Mouse (Mus musculus) WW6 (cell line): ENCODE data around the gene Il16.

Source experiments
- DNase-seq: peaks from one replicate; pipeline ENCODE4 v3.0.0-alpha.2; 2013; ENCODE audit warnings: low read depth, low spot score

Il16 gene

DNA sequence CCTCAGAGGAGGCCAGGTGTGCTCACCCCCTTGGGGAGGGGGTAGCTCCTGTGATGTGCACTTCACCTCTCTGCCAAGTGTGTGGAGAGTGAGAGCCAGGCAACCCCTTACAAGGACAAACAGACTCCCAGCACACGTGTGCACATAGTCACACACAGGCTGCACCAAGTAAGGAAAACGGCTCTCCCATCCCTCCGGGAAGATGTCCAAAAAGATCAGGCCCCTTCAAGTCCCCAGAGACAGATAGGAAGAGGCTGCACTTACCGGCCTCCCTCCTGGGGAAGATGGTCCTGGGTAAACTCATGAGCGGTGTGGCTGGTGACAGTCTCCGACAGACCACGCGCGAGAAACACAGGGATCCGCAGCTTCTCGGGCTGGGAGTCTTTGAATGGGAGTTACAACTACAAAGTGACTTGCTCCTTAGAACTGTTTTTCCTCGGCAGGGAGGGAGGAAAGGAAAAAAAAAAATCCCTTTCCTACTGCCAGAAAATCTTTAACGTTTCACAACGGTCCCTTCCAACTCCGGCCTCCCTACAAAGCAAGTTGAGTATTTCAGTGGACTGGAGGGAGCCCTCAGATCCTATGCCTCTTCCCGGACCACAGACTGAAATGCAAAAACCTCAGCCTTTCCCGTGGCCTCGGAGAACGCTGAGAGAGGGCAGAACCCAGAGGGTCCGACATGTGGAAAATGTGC, at the start of gene Il16:
TSS of gene Il16 (minus strand) at position 314 of the 694 bp plus-strand sequence.
- no peak for DNase-seq

DNA sequence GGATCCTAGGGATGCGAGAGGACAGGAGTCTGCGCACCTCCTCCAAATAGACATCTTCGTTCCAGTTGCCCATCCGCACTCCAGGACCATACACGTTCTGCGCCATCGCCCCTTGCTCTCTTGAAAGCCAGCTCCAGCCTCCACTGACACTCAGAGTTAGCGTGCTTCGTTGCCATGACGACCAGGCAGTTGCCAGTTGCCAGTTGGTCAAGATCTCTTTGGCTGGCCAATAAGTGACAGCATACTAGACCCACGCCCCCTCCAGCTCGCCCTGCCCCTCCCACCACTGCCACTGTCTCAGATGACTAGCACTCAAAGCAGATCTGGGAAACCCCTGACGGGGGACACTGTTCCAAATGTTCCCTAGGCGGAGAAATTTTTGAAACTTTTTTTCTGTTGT, 49.2 kb upstream of the Il16 start, which contains the start of gene Cfap161:
TSS of gene Cfap161 (minus strand) at position 176 of the 400 bp plus-strand sequence.
- DNase-seq: peak; percentile 73

DNA sequence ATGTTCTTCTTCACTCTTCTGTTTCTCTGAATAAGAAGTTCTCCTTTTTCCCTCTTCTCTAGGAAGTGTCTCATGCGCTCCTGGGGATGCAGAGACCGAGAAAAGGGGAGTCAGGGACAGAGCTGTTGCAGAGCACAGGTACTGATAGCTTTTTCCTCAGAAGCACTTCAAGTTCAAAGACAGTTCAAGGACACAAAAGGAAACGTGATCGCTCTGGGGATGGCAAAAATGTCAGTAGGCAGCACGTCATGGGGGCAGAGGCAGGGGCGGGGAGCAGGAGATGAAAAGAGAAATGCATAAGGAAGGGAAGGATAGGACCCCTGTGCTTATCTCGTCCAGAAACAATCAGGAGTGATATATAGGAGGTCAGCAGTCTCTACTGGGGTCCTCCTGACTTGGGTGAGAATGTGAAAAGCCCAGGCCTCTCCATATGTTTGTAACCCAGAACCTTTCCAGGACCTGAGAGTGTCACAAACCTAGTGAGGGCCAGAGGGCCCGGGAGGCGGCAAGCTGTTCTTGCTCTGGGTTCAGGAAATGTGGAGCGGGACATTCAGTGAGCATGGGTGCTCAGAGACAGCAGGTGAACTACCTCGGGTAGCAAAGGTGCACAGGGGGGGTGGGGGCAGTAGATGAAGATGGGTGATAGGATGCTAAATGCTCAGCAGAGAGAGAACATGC, 48.6 kb upstream of the Il16 start:
- no peak for DNase-seq

DNA sequence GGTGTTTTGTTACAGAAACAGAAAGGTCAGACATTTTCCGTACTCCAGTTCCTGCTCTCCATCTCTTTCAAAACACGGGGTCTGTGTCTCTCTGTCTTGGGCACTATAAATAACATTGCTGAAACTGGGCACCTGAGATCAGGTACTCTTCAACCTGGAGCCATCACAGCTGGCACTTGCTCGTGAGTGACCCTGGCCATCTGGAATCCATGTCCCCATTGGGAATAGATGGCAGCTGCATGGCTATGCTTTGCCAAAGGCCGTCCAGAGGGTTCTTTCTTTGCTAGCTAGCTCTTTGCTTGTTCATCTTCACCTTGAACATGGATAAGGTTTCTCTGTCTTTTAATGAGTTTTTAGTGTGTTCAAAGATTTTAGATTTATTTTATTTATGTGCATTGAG, 35.4 kb upstream of the Il16 start:
- DNase-seq: no peak

DNA sequence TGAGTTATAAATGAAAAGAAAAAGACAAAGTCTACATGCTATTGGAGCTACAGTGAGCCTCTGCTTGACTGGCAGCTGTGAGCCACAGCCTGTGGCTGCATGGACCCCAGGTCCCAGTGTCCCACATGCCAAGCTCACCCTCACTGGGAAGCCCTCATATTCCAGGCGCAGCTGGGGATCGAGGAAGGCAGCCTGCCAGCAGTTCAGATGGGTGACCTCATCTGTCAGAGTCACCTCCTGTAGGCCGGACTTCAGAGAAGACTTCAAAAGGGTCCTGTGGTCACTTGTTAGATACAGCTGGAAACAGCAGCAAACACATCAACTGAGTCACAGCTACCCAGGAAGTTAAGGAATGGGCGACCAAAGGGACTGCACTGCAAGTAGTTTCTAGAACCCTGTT, 34.5 kb upstream of the Il16 start:
- DNase-seq: no peak

DNA sequence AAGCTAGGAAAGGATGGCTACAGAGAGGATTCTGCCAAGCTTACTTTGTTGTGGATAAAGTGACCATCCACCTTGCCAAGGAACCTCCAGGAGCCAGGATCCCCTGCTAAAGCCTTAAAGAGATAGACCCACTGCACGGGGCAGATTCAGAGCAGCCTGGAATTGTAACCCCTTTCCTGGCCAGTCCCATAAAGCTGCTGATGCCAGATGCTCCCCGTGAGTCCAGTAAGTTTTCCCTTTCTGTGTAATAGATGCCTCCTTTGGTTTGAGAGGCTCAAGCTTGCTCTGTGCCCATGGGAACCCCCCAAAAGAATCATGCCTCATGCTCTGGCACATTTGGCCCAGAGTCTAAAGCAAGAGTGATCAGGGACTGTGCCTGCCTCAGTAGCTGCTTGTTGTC, 33.5 kb upstream of the Il16 start:
- DNase-seq: no peak

DNA sequence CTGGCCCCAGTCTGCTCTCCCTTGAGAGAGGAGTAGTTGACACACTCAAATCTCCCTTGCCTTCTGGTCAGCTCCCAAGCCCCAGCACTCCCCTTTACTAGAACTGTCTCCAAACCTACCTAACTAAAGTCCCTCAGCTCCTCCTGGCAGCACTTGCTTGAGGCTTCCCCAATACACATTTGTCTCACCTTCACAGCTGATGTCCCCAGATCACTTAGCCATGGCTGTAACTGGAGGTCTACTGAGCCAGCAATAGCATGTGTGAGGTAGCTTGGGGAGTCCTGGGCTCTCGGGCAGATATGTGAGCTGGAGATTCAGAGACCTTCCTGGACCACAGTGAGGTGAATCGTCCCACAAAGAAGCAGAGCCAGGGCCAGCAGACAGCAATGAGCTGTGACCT, 33.0 kb upstream of the Il16 start:
- DNase-seq: no peak

DNA sequence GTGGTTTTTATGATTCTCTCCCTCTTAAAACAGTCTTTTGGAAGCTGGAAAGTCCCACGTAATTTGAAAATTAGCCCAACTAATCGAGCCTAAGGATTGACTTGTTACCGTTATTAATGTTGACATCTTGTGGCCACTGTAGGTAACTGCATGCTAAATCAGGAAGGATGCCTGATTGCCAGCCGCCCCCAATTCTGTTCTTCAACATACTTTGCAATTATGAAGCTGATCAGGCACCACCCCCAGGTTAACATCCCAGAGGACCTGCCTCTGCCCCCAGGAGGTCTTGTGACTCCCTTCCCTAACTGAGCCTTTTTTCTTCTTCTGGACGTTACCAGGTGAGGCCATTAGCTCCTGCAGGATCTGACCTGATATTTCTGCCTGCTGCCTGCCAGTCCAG, 29.2 kb upstream of the Il16 start:
- no peak for DNase-seq

DNA sequence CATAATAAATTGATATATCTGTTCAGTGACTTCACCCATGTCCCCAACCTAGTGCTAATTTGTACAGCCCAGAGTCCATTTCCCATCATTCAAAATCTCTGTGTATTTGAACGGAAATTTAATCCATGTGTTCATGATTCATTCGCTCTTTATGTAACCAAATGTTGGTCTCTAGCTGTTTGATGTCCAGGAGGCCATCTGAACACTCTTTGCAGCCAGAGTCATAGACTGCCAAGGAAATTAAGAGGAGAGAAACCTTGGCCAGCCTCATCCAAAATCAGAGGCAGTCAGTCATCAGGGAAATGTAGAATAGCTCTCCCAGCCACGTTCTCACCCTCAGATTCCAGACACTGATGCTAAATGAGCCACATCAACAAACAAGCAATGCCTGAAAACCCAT, 18.1 kb upstream of the Il16 start:
- DNase-seq: no peak

DNA sequence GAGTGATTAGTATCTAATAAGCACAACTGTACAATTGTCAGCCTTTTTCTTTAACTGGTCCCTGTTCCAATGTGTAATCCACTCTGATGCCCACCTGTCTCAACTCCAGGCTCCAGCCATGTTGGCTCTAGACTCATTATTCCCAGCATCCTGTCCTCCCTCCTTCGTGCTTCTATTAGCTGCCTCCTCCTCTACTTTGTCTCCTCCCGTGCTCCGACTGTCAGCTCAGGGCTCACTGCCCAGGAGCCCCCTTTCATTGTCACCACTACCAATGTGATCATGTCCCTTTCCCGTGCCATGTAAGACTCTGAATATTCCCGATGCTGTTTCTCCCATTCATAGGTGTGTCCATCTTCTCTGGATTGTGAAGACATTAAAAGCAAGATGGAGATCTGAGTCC, 16.8 kb upstream of the Il16 start:
- DNase-seq: no peak

DNA sequence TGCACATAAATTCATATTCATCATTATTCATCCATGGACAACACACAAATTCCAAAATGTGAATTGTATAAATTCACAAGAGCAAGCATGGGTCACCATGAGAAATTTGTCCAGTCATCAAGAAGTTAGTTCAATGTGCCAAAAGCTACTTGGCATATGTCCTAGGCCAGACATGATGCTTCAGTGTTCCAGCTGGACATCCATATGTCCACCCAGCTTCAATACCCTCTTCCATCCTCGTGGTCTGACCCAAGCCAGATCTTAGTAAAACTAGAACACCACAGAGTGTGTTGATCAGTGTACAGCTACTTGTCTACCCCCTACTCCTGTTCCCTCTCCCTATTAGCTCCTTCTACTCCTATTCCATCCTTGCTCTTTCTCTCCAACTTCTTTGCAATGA, 5.5 kb upstream of the Il16 start:
- no peak for DNase-seq

DNA sequence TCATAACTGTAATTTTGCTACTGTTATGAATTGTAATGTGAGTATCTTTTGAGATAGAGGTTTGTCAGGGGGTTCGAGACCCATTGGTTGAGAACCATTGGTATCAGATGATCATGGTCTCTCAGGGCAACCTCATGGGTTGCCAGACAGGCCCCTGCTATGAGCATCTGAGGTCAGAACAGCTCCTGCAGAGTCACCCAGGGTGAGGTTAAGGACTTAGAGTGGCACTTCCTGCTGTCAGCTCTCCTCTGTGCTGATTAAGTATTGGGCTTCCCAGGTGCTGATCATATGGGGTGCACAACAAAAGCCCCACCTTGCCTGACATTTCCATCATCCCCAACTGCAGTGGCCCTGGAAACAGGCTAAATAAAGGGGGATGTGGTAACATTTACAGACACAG, 2.9 kb upstream of the Il16 start:
- no peak for DNase-seq

DNA sequence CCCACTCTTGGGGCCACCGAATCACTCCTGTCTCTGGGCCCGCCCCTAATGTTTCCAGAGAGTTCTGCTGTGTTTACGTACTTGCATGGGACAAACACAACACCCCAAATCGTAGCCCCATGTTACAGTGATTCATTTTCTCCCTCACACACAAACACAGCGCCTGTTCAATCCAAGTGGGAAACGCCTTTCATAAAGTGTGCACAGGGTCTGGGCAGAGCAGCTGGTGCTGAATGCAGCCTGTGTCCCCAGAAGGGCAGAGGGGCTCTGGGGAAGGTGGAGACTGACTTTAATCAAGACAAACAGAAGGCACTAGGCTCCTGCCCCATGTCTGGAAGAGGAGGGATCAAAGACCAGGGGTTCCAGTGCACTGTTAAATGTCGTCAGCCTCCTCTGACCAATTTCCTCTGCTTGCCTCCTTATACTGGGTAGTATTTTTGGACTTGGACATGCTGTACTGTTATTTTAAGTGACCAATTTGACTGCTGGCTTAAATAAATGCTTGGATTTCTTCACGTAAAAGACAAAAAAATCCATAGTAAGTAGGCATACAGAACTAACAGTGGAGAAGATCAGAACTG, 671 bp upstream of the Il16 start:
- no peak for DNase-seq

DNA sequence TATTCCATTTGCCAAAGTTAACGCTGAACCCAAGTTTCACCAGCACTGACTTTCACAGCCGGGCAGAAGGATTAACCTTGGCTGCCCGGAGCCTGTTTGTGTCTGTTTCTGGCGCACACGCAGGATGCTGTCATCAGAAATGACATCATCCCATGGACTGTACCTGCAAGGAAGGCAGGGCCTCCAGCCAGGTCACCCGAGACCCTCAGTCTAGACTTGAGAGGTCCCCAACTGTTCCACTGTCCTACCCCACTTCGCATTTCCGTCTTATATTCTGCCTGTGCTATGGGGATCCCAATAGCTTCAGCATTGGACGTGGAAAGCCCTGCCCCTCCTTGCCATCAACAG, 487 bp downstream of the Il16 start:
- DNase-seq: no peak

DNA sequence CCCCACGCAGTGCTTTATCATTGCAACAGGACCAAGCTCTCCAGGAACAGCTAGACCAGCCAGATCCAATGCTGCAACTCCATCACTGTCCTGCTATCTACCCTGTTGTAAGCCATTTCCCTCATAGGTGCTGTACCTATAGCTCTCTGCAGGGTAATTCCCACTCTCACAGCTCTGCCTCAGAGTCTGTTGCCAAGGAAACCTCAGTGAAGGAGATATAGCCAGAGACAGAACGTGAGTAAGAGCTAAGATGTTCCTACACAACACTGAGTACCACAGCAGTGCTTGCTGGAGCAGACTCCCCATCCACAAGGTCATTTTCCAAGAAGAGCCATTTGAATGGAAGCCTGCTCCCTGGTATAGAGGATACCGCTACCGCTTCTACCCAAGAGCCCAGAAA, 1.3 kb downstream of the Il16 start:
- no peak for DNase-seq

DNA sequence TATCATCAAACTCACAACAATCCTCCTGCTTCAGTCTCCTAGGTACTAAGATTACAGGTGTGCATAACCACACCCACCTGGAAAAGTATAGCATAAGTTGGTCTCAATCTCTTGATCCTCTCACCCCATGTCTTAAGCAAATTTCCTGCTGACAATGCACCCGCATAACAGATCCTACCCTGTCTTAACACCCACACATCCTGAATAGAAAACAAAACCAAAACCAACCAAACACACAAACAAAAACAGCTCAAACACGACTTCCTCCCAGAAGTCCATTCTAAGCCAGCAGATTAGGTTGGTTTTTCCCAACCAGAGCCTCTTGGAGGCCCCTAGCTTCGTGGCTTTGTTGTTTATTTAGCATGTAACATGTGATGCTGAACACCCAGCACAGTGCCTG, 2.8 kb downstream of the Il16 start:
- DNase-seq: no peak

DNA sequence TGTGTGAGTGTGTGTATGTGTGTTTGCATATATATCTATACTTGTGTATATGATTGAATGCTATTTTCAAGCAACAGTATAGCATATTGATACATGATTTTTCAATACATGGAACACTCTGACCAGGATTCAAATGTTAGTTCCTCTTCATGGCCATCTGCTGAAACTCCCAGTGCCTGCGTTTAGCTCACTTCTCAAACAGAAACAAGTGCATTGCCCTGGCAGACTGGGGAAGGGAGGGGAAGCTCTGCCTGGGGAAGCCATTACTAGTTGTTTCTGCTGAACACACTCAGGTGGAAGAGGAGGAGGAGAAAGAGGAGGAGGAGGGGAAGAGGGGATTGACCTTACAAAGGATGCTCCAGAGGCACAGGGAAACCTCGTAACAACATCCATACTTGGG, 3.5 kb downstream of the Il16 start:
- no peak for DNase-seq

DNA sequence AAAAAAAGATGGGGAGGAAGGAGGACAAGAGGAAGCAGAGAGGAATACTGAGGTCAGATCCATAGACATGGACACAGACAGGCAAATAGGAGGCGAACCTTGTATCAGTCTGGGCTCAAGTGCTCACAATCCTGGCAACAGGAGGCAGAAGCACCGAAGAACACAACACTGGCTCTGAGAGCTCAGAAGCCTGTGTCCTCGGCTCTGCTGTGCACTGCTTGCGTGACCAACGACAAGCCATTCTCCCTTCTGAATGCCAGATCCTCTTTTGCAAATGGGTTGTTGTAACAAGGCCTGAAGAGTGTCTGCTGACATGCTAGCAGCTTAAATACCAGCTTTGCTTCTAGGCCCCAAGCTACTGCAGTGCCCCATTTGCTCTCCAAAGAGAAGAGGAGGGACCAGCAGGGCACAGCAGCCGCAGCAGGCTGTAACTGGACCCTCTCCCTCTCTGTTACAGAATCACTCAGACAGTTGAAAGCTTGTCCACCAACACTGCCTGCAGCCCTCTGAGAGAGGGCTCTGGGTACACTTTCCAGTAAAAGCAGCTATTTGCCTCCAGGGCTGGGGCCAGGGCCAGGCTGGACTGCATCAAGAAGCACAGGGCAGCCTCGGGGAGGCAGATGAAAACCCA, 5.7 kb downstream of the Il16 start:
- no peak for DNase-seq

DNA sequence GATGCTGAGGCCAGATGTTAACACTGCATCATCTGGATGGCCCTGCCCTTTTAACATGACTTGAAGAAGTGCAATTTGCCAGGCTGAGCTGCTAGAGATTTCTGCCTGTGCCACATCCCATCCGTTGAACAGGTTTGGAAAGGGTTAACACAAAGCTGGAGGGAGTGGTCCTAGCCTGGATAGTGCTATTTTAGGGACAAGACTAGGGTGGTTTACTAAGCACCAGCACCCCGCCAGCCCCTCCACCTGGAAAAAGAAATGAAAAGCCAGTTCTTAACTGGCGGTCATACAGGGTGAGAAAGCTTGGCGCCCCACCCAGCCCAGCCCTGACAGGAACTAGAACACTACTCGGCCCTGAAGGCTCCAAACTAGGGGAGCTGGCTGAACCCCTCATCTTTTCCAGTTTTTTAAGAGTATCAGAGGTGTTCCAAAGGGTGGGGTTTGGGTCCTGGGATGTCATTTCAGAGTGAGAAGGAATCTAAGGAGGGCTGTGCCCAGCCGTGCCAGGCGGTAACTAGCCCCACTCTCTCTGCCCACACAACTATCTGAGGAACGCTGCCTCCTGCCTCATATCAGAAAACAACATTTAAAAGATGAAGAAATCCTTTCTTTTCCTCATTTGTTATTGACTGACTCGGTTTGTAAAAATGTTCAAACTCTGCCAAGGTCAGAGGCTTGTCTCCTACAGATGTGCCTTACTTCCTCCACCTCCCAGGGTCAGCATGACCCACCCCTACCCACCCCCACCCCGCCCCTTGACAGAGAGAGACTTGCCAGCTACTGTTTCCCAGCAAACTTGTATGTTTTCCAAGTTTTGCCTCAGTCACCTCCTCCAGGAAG, 6.7 kb downstream of the Il16 start:
- DNase-seq: no peak

DNA sequence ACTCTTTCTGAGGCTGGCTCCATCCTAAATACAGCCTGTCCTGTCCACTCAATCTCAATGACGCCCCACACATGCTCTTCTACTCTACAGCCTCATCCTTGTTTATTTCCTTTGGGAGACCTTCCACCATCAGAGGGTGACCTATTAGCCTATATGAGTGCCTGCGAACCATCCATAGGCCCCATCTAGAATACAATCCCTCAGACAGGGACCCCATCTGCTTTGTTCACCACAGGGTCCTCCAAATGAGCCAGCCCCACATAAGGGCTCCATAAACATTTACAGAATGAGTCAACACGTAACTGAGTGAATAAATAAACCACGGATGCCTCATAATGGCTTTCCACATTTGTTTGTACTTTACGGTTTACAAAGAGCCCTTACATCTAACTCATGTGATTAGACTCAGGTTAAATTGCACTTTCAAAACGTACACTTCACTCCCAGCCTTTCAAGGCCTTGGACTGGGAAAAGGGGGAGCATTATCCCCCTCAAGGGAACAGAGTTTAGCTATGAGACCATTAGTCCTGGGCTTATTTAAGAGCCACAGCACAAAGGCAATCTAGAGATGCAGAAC, 7.5 kb downstream of the Il16 start:
- no peak for DNase-seq

DNA sequence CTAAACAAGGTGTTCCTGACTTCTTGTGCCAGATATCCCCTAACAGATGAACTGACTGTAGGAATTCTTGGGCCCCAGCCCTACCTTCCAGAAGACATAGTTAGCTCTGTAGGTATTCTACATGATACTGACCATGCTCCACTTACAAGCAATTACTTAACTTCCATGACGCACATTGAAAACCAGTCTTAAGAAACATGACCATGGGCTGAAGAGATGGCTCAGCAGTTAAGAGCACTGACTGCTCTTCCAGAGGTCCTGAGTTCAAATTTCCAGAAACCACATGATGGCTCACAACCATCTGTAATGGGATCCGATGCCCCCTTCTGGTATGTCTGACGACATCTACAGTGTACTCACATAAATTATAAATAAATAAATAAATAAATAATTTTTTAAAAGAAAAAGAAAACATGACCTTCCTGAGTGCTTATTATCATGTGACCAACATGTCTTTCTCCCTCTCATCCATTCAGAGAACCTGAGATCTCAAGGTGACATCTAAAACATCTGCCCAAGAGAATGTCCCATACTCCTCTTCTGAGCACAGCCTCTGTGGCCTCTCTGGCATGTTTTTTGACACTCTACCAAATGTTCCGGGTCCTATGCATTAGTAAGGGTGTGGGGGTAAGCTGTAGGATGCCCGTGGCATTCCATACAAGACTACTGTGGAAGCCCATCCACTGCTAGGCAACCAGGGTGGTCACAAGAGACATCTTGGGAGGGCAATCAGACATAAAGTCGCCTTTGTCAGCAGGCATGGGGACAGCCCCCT, 9.0 kb downstream of the Il16 start:
- no peak for DNase-seq
